Mouse (Mus musculus) cerebellum, adult 11 months (tissue): ENCODE measurements around the gene Mvb12a.

ENCODE experiments used
- DNase-seq: peaks from one replicate; pipeline ENCODE4 v3.0.0; 2022

Gene Mvb12a

GRCm38 (mm10) chr8:71527162-71527870, 15.4 kb upstream of the Mvb12a start:
- DNase-seq = no peak

- no peak for DNase-seq
Measured at GRCm38 (mm10) chr8:71528362-71529073, 14.2 kb upstream of the Mvb12a start.

- DNase-seq = peak; percentile 53
Measured at GRCm38 (mm10) chr8:71530735-71531467, 11.8 kb upstream of the Mvb12a start.

- no peak for DNase-seq
Measured at GRCm38 (mm10) chr8:71534263-71534810, 8.4 kb upstream of the Mvb12a start.

GRCm38 (mm10) chr8:71535663-71536062, 7.1 kb upstream of the Mvb12a start:
- no peak for DNase-seq

- no peak for DNase-seq
Measured at GRCm38 (mm10) chr8:71537028-71537867, 5.5 kb upstream of the Mvb12a start, which contains the start of gene Bst2. Bst2 (minus strand) TSS chr8:71537456.

GRCm38 (mm10) chr8:71543755-71544154, 1.0 kb downstream of the Mvb12a start:
- no peak for DNase-seq

- no peak for DNase-seq
Measured at GRCm38 (mm10) chr8:71545053-71545452, 2.3 kb downstream of the Mvb12a start.

GRCm38 (mm10) chr8:71547590-71547989, 4.9 kb downstream of the Mvb12a start:
- DNase-seq = no peak

GRCm38 (mm10) chr8:71550754-71551153, 8.0 kb downstream of the Mvb12a start:
- DNase-seq = no peak

GRCm38 (mm10) chr8:71552770-71553169, 10.0 kb downstream of the Mvb12a start:
- no peak for DNase-seq

- no peak for DNase-seq
Measured at GRCm38 (mm10) chr8:71554001-71554400, 11.3 kb downstream of the Mvb12a start.

GRCm38 (mm10) chr8:71554644-71555043, 11.9 kb downstream of the Mvb12a start:
- no peak for DNase-seq

GRCm38 (mm10) chr8:71558071-71558957, 15.6 kb downstream of the Mvb12a start, which contains the start of gene Tmem221:
Tmem221 (minus strand) TSS chr8:71558871.
- no peak for DNase-seq

- no peak for DNase-seq
Measured at GRCm38 (mm10) chr8:71558958-71559690, 16.4 kb downstream of the Mvb12a start.

GRCm38 (mm10) chr8:71560071-71560470, 17.3 kb downstream of the Mvb12a start:
- DNase-seq = no peak

- DNase-seq = no peak
Measured at GRCm38 (mm10) chr8:71560765-71561164, 18.0 kb downstream of the Mvb12a start.

- no peak for DNase-seq
Measured at GRCm38 (mm10) chr8:71561401-71561800, 18.7 kb downstream of the Mvb12a start.

GRCm38 (mm10) chr8:71562751-71563150, 20.0 kb downstream of the Mvb12a start:
- DNase-seq = peak; percentile 79

GRCm38 (mm10) chr8:71563992-71564391, 21.3 kb downstream of the Mvb12a start:
- no peak for DNase-seq
